Mouse (Mus musculus) forebrain, embryonic 13.5 days (tissue): ENCODE results near the gene Itgb5. TPM values are rescaled to one million over a fixed set of nuclear protein-coding genes. Genes with fewer than 3 reads are reported as not detected.
A peak's percentile ranks its signal among the peaks of the same experiment; 100 is the strongest.

Experiments
- ATAC-seq: fragments of 200-750 bp; cut with Nextera tagmentation; 2 replicates; pipeline ENCODE4 v1.8.0; 2017
- H3K27ac ChIP-seq: fragments of 300-500 bp; sonication (generic); 2 replicates; pipeline ENCODE4 v1.5.1; 2015; ENCODE audit warnings: inconsistent platforms, mild to moderate bottlenecking, moderate library complexity
- H3K27me3 ChIP-seq: fragments of 300-500 bp; sonication (generic); 2 replicates; pipeline ENCODE4 v1.6.1; 2015; ENCODE audit warnings: mild to moderate bottlenecking, inconsistent platforms
- H3K36me3 ChIP-seq: fragments of 300-500 bp; sonication (generic); 2 replicates; pipeline ENCODE4 v1.6.1; 2015; ENCODE audit warnings: mild to moderate bottlenecking, inconsistent platforms; ENCODE audit not compliant: poor library complexity, severe bottlenecking
- H3K4me1 ChIP-seq: fragments of 300-500 bp; sonication (generic); 2 replicates; pipeline ENCODE4 v1.6.1; 2015; ENCODE audit warnings: inconsistent platforms
- H3K4me2 ChIP-seq: fragments of 300-500 bp; sonication (generic); 2 replicates; pipeline ENCODE4 v1.6.1; 2015; ENCODE audit warnings: inconsistent platforms, mild to moderate bottlenecking, moderate library complexity
- H3K4me3 ChIP-seq: fragments of 300-500 bp; sonication (generic); 2 replicates; pipeline ENCODE4 v1.5.1; 2015; ENCODE audit warnings: mild to moderate bottlenecking, inconsistent platforms
- H3K9ac ChIP-seq: fragments of 300-500 bp; sonication (generic); 2 replicates; pipeline ENCODE4 v1.6.1; 2015; ENCODE audit warnings: mild to moderate bottlenecking, inconsistent platforms
- H3K9me3 ChIP-seq: fragments of 300-500 bp; sonication (generic); replicated peaks from 2 replicates; pipeline ENCODE4 v1.6.1; 2016; ENCODE audit warnings: inconsistent platforms
- WGBS: fragments of 180-500 bp; shearing (Covaris S2); methylation state at CpG from one replicate; pipeline ENCODE4 v1.1.7; 2015; 5-methylcytosine and 5-hydroxymethylcytosine counted together
- polyA plus RNA-seq: library from polyadenylated mRNA; unstranded; fragments of >200 nt; fragmentation: Nextera tagmentation; extraction: Ambion mirVana; gene quantifications from 2 replicates; pipeline ENCODE4 v1.2.1, GENCODE M21; 2015

Gene Itgb5
- polyA plus RNA-seq, 1 experiment from 2014 or later, result 2.5 TPM

DNA sequence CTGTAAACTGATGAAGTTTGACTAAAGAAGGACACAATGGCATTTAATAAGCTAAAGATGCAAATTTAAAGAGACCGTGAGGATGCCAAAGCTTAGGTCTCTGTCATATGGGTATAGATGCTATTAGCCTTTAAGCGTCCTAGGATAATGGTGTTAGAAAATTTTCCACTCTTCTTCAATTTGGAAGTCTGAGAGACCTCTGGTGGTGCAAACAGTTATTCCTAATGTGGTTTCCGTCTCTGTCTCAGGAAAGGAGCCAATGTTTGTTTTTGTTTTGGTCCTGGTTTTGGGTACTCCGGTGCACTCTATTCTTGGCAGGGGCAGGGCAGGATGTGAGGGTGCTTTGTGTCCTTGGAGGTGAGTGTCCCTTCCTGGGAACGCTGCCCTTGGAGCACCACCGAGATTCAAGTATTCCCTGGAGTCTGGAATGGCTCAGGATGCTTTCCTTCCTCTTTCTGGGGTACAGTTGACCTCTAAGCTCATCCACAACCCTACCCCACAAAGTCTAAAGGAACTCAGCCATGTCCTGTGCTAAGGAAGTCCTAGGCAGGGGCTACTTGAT lies 97.9 kb downstream of the Itgb5 start:
- WGBS, result 86% methylated on average over 6 of the region's 6 CpGs
- Histone ChIP-seq H3K4me1 (peaks cover 9% of the 10 kb centered on the region), H3K27ac (no peak overlapping the region), H3K4me2 (no peak overlapping the region), H3K9me3 (no peaks in the 10 kb centered on the region), H3K9ac (no peak overlapping the region), H3K27me3 (peaks cover 6% of the 10 kb centered on the region; the same call in 1 of the 2 replicates), H3K4me3 (no peak overlapping the region), H3K36me3 (no peaks in the 10 kb centered on the region)
- no peak for ATAC-seq

DNA sequence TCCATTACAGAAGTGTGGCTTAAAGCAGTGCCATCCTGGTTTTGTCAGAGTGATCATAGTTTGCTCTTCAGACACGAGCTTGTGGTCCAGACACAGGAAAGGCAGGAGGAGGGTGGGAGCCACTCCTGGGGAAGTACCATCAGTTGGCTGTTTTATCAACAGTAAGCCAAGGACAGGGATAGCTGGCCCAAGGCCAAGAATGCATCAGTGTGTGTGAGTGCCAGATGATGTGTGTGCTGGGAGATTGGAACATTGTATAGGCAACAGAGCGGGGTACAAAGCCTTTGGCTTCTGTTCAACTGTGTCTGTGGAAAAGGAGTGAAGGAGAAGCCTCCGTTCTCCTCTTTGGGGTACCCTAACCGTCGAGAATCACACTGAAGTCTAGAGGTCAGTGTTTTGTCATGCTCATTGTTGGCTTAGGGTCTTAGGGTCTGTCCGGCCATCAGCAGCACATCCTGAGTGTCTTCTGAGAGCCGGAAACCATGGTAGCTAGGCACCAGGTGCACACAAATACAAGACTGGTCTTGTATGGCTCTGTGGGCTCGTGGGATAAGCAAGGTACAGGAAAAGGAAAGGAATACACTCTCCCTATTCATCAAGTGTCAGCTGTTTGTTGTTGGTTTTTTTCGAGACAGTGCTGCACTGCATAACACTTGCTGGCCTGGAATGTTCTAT lies 99.5 kb downstream of the Itgb5 start:
- Histone ChIP-seq H3K36me3 (no peaks in the 10 kb centered on the region), H3K4me3 (no peak overlapping the region), H3K27me3 (peaks cover 19% of the 10 kb centered on the region), H3K4me1 (peaks cover 14% of the 10 kb centered on the region), H3K27ac (peak overlapping the region; percentile 36; the same call in 1 of the 2 replicates), H3K9ac (no peak overlapping the region), H3K9me3 (no peaks in the 10 kb centered on the region), H3K4me2 (no peak overlapping the region)
- 84% methylated on average over 9 of the region's 9 CpGs for WGBS
- ATAC-seq, result no peak

DNA sequence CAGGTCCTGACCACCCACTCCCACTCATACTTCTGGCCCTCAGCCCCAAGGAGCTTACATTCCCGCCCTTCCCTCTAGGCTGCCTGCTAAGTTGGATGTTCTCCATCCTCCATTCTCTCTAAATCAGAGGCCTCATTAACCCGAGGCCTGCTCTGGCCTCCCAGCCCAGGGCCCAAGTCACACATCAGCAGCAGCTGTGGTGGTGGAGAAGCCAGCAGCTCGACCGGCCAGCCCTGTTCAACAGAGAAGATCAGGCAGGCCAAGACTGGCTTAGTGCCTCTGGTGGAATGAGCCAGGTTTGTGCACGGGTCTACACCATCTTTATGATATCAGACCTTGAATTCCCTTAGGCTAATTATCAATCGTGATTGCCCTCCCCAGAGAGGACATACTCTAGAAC lies 101.3 kb downstream of the Itgb5 start:
- no peak overlapping the region for H3K9ac ChIP-seq
- ATAC-seq, result no peak
- no peaks in the 10 kb centered on the region for H3K9me3 ChIP-seq
- peaks cover 19% of the 10 kb centered on the region for H3K27me3 ChIP-seq
- no peak overlapping the region for H3K4me3 ChIP-seq
- H3K4me2 ChIP-seq, result no peak overlapping the region
- WGBS, result 91% methylated on average over 6 of the region's 6 CpGs
- no peaks in the 10 kb centered on the region for H3K36me3 ChIP-seq
- H3K4me1 ChIP-seq, result peaks cover 26% of the 10 kb centered on the region
- H3K27ac ChIP-seq, result no peak overlapping the region

DNA sequence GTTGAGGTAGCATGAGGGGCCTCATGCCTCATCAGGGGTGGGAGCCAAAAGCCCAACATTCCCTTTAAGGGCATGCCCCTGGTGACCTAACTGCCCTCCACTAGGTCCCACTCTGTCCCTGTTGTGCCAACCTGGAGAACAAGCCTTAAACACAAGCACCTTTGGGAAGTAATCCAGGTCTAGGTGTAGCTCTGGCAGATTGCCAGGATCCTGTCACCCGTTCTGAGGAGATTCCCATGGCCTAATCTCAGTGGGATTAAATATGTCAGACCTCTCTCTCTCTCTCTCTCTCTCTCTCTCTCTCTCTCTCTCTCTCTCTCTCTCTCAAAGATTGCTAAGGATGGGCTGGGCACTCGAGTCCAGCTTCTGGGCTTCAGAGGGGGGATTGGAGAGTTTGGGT lies 102.2 kb downstream of the Itgb5 start:
- Histone ChIP-seq H3K4me3 (no peak overlapping the region), H3K4me2 (no peak overlapping the region), H3K4me1 (peaks cover 26% of the 10 kb centered on the region), H3K9me3 (no peaks in the 10 kb centered on the region), H3K27ac (no peak overlapping the region), H3K9ac (no peak overlapping the region), H3K36me3 (no peaks in the 10 kb centered on the region), H3K27me3 (peaks cover 25% of the 10 kb centered on the region)
- ATAC-seq, result no peak
- 61% methylated on average over 2 of the region's 2 CpGs for WGBS

DNA sequence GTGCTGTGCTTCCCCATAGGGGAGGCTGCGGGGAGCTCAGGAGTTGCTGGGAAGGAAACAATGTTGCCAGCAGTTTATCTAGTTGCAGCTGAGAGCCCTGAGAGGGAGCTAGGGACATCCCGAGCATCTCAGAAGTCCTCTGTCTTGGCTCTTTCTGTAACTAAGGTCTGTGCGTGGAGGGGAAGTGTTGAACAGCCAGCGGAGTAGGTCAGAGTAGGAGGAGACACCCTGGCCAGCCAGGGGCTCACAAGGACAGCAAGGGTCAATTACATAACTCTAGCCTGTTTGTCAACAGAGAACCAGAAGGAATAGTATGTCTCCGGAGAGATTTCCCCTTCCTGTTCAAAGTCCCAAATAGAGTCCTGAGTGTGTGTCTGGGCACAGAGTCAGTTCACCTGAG lies 102.7 kb downstream of the Itgb5 start:
- no peak for ATAC-seq
- 72% methylated on average over 5 of the region's 5 CpGs for WGBS

DNA sequence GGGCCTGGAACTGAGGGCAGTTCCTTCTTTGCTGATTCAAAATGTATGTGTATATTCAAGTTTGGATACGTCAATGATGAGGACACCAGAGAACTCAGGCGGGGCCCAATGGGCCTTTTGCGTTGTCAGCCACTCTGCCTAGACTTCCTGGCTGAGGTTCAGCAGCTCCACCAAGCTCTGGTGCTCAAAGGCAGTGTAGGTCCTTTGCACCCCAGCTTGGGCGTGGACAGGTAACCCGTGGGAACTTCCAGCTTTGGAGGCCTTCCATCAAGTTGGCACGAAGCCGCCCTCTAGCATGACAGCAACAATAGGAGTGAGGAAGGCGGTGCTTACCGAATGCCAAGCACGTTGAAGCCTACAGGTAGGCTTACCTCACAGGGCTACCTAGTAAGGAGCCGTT lies 103.9 kb downstream of the Itgb5 start:
- no peak overlapping the region for H3K4me2 ChIP-seq
- ATAC-seq, result no peak
- 92% methylated on average over 11 of the region's 11 CpGs for WGBS

More for the DNA sequence above, 102.7 kb downstream of the Itgb5 start:
- Histone ChIP-seq H3K4me2 (no peak overlapping the region), H3K27ac (no peak overlapping the region), H3K36me3 (no peaks in the 10 kb centered on the region), H3K9me3 (no peaks in the 10 kb centered on the region), H3K4me3 (no peak overlapping the region), H3K27me3 (peaks cover 28% of the 10 kb centered on the region), H3K9ac (no peak overlapping the region), H3K4me1 (peaks cover 26% of the 10 kb centered on the region)

DNA sequence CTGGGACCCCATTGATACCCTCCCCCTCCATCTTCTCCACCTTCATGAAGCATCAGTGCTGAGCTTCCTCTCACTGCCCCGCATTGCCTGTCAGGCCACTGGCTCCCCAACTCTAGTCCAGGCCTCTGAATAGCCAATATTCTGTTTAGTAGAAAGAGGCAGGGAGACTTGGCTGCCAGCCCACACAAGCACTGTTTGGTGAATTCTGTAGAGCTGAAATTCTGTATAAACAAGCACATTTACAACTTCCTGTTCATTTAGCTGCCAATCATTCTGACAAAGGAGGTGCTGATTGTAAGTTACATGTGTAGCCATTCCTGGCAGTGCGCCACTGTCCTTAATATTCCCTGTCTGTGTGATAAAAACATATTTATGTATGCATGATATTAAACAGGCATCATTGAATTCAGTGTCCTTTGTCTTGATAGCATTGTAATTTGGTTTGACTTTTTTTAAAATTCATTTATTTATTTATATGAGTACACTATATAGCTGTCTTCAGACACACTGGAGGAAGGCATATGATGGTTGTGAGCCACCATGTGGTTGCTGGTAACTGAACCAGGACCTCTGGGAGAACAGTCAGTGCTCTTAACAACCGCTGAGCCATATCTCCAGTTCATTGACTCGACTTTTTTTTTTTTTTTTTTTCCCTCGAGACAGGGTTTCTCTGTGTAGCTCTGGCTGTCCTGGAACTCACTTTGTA lies 105.4 kb downstream of the Itgb5 start:
- H3K27me3 ChIP-seq, result peaks cover 37% of the 10 kb centered on the region
- H3K27ac ChIP-seq, result peak overlapping the region; percentile 75
- H3K4me2 ChIP-seq, result no peak overlapping the region
- ATAC-seq, result peak; percentile 82
- H3K4me1 ChIP-seq, result peaks cover 17% of the 10 kb centered on the region
- no peaks in the 10 kb centered on the region for H3K9me3 ChIP-seq
- H3K36me3 ChIP-seq, result no peaks in the 10 kb centered on the region
- WGBS, result 46% methylated on average over 5 of the region's 5 CpGs
- H3K4me3 ChIP-seq, result no peak overlapping the region
- no peak overlapping the region for H3K9ac ChIP-seq

More for the DNA sequence above, 103.9 kb downstream of the Itgb5 start:
- H3K4me1 ChIP-seq, result peaks cover 26% of the 10 kb centered on the region
- H3K36me3 ChIP-seq, result no peaks in the 10 kb centered on the region
- H3K27ac ChIP-seq, result no peak overlapping the region
- no peaks in the 10 kb centered on the region for H3K9me3 ChIP-seq
- H3K9ac ChIP-seq, result no peak overlapping the region
- peaks cover 30% of the 10 kb centered on the region for H3K27me3 ChIP-seq
- no peak overlapping the region for H3K4me3 ChIP-seq

DNA sequence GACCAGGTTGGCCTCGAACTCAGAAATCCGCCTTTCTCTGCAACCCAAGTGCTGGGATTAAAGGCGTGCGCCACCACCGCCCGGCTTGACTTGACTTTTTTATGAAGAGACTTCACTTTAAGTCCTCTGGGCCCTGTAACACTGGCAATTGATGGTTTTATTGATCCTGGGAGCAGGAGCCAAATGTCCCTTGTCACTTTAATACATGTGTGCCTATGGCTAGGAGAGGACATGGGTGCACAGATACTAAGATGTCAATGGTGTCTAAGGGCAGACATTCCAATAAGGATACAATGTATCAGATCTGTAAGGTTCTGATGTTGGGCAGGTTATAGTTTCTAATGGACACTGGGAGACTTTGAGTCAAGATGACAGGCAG lies 105.9 kb downstream of the Itgb5 start:
- Histone ChIP-seq H3K4me3 (no peak overlapping the region), H3K27me3 (peaks cover 35% of the 10 kb centered on the region), H3K9me3 (no peaks in the 10 kb centered on the region), H3K36me3 (no peaks in the 10 kb centered on the region), H3K4me1 (peaks cover 17% of the 10 kb centered on the region), H3K4me2 (no peak overlapping the region), H3K27ac (no peak overlapping the region), H3K9ac (no peak overlapping the region)
- ATAC-seq, result no peak
- WGBS, result 96% methylated on average over 6 of the region's 6 CpGs

DNA sequence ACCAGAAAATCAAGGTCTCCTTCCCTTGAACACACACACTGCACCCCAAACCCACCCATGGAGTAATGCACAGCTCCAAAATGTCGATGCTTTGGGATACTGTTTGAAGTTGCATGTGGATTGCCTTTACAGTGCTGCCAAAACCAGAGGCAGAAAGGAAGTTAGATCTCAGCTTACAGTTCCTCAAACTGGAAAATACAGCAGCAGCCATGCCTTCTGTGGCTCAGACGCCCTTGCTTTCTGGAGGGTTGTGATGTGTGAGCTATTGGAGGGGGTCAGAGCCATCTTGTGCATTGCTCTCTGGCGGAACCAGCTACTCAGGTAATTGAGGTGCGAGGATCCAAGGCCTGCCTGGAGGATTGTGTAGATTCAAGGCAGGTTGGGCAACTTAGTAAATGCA lies 107.4 kb downstream of the Itgb5 start:
- ATAC-seq, result no peak
- 91% methylated on average over 4 of the region's 4 CpGs for WGBS
- Histone ChIP-seq H3K4me1 (peaks cover 30% of the 10 kb centered on the region), H3K36me3 (no peaks in the 10 kb centered on the region), H3K27me3 (peaks cover 31% of the 10 kb centered on the region), H3K4me3 (no peak overlapping the region), H3K4me2 (no peak overlapping the region), H3K9me3 (no peaks in the 10 kb centered on the region), H3K27ac (no peak overlapping the region), H3K9ac (no peak overlapping the region)

DNA sequence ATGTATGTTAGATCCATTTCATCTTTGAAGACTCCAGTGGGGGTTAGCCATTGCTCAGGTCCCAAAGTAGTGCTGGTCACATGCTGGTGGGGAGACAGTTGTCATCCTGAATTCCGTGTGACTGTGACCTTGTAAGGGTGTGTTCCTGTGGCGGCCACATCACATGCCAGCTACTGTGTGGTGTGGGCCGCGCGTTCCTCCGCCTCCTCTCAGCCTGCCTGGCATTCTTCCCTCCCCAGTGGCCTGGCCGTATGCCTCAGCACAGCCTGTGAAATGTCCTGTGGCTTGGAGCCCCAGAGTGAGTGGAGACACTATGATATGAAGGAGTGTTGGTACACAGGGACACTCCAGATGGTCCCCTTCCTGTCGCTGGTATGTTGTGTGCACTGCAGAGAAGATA lies 108.1 kb downstream of the Itgb5 start:
- Histone ChIP-seq H3K4me3 (no peak overlapping the region), H3K9ac (no peak overlapping the region), H3K4me2 (no peak overlapping the region), H3K9me3 (no peaks in the 10 kb centered on the region), H3K36me3 (no peaks in the 10 kb centered on the region), H3K27ac (no peak overlapping the region), H3K4me1 (peaks cover 37% of the 10 kb centered on the region), H3K27me3 (peaks cover 29% of the 10 kb centered on the region)
- 85% methylated on average over 8 of the region's 8 CpGs for WGBS
- no peak for ATAC-seq

DNA sequence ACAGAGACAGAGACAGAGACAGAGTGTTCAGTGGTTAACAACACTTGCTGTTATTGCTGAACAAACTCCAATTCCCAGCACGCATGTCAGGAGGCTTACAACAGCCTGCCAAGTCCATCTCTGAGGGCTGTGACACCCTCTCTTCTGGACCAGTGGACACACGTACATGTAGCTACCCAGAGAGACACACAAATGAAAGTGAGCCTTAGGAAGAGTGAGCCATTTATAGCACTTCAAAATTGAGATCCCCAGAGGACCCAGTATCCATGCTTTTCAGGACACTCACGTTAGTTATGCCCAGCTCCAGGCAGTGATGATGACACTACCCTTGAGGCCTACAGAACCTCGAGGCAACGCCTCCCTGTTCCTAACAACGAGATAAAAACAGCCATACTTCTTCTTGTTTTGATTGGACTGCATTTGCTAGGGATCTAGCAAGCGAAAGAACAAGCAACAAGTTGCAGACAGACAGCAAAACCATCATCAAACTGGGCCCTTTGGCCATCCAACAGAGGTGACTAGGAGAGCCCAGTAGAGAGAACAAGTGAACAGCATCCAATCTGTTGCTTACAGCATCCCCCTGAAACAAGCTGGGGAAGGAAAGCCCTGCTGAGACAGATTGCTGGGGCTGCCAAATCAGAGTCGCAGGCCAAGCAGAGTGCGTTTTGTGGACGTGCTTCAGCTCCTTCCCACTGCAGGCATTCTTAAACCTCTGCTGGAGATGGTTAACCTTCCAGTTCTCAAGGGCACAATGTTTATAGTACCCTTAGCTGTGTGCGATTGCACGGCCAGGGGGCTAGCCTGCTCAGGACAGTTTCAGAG lies 109.1 kb downstream of the Itgb5 start:
- Histone ChIP-seq H3K4me2 (no peak overlapping the region), H3K4me1 (peaks cover 40% of the 10 kb centered on the region), H3K36me3 (no peaks in the 10 kb centered on the region), H3K27me3 (peaks cover 21% of the 10 kb centered on the region), H3K9ac (no peak overlapping the region), H3K27ac (no peak overlapping the region), H3K9me3 (no peaks in the 10 kb centered on the region), H3K4me3 (no peak overlapping the region)
- 79% methylated on average over 12 of the region's 12 CpGs for WGBS
- no peak for ATAC-seq

DNA sequence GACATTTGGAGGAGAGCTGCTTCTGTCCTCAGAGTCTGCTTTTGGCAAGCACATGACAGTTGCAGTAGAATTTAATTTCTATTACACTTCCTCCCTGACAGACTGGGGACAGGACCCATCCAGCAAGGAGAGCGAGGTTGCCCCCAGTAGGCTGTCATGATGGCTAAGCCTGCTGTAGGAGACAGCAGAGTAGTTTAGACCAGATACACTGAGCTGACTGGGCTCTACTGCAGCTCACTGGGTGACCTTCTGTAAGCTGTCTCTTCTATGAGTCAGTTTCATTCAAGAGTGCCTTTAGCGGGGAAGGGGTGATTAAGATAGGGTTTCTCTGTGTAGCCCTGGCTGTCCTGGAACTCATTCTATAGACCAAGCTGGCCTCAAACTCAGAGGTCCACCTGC lies 109.7 kb downstream of the Itgb5 start:
- no peaks in the 10 kb centered on the region for H3K9me3 ChIP-seq
- no peak overlapping the region for H3K4me3 ChIP-seq
- peaks cover 22% of the 10 kb centered on the region for H3K27me3 ChIP-seq
- no peak overlapping the region for H3K4me2 ChIP-seq
- WGBS, result 88% methylated on average over 2 of the region's 2 CpGs
- H3K27ac ChIP-seq, result no peak overlapping the region
- ATAC-seq, result no peak
- H3K4me1 ChIP-seq, result peaks cover 34% of the 10 kb centered on the region
- H3K9ac ChIP-seq, result no peak overlapping the region
- H3K36me3 ChIP-seq, result no peaks in the 10 kb centered on the region
